Mouse (Mus musculus) mesoderm, embryonic 11.5 days (tissue): Measurements from ENCODE around the gene Magi1.

Source experiments
- DNase-seq: peaks from one replicate; pipeline ENCODE4 v3.0.0-alpha.2; 2012; ENCODE audit warnings: low read depth, low spot score

The Magi1 gene

GRCm38 (mm10) chr6:94201940-94202339, 81.8 kb downstream of the Magi1 start:
- DNase-seq, result no peak

- DNase-seq, result no peak
Measured at GRCm38 (mm10) chr6:94200910-94201309, 82.8 kb downstream of the Magi1 start.

GRCm38 (mm10) chr6:94199696-94200095, 84.0 kb downstream of the Magi1 start:
- DNase-seq, result no peak

- no peak for DNase-seq
Measured at GRCm38 (mm10) chr6:94197831-94198230, 85.9 kb downstream of the Magi1 start.

GRCm38 (mm10) chr6:94195303-94195911, 88.3 kb downstream of the Magi1 start:
- DNase-seq, result no peak

GRCm38 (mm10) chr6:94190830-94191229, 92.9 kb downstream of the Magi1 start:
- no peak for DNase-seq

- no peak for DNase-seq
Measured at GRCm38 (mm10) chr6:94189379-94189778, 94.3 kb downstream of the Magi1 start.

GRCm38 (mm10) chr6:94186628-94187319, 96.9 kb downstream of the Magi1 start:
- no peak for DNase-seq

GRCm38 (mm10) chr6:94184268-94184667, 99.4 kb downstream of the Magi1 start:
- DNase-seq, result no peak

- no peak for DNase-seq
Measured at GRCm38 (mm10) chr6:94183354-94183851, 100.3 kb downstream of the Magi1 start.

GRCm38 (mm10) chr6:94181673-94182255, 102.0 kb downstream of the Magi1 start:
- DNase-seq, result no peak

GRCm38 (mm10) chr6:94180331-94181150, 103.2 kb downstream of the Magi1 start:
- DNase-seq, result no peak

GRCm38 (mm10) chr6:94177559-94177958, 106.2 kb downstream of the Magi1 start:
- no peak for DNase-seq

GRCm38 (mm10) chr6:94176705-94177104, 107.0 kb downstream of the Magi1 start:
- DNase-seq, result no peak

- DNase-seq, result no peak
Measured at GRCm38 (mm10) chr6:94171250-94171649, 112.5 kb downstream of the Magi1 start.

GRCm38 (mm10) chr6:94169581-94170194, 114.0 kb downstream of the Magi1 start:
- no peak for DNase-seq

GRCm38 (mm10) chr6:94165951-94166350, 117.8 kb downstream of the Magi1 start:
- no peak for DNase-seq

- DNase-seq, result no peak
Measured at GRCm38 (mm10) chr6:94164753-94165536, 118.8 kb downstream of the Magi1 start.

- DNase-seq, result no peak
Measured at GRCm38 (mm10) chr6:94163325-94163995, 120.3 kb downstream of the Magi1 start.

- DNase-seq, result no peak
Measured at GRCm38 (mm10) chr6:94162918-94163317, 120.8 kb downstream of the Magi1 start.
